Mouse (Mus musculus): ENCODE data around the gene Mip.
"Not testable (repeated sequence)": the region's sequence is repeated elsewhere in the genome, so short reads cannot be mapped to it uniquely, and the experiment has no call there.

DNA sequence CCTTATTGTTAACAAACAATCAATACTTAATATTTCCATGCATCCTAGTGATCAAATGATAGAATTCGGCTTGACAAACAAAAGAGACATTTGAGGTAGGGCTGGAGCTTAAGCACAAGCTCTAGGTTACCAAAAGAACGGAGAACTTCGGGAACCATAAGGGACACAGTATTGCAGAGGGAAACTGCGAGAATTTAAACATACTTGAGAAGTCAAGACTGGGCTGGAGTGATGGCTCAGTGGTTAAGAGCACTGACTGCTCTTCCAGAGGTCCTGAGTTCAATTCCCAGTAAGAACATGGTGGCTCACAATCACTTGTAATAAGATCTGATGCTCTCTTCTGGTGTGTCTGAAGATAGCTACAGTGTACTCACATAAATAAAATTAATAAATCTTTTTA lies 11.5 kb upstream of the Mip start:
- TF ChIP-seq EP300 (IDR thresholded peaks at IDR 0.05; ENCODE audit: insufficient read depth, low read depth, low read length); CTCF (IDR thresholded peaks at IDR 0.05; ENCODE audit: low read depth, low read length): not testable (repeated sequence)
